Mouse (Mus musculus): ENCODE measurements at regions not wholly inside any gene's neighbourhood (a gene's known extent, or its start where the extent isn't known, plus 50 kb on each side); places are given as distances from the start of the nearest gene placed in this dataset.

GRCm38 (mm10) chr11:45240419-45240818 is 611.4 kb upstream of the Clint1 start:
- intact Hi-C loops (cut with DNase I): no loop called here

GRCm38 (mm10) chr11:45241671-45242070 is 610.2 kb upstream of the Clint1 start:
- intact Hi-C loops (cut with DNase I): no loop called here

- intact Hi-C loops (cut with DNase I): no loop called here
Observed at GRCm38 (mm10) chr11:45244796-45245195, 607.1 kb upstream of the Clint1 start.

- intact Hi-C loops (cut with DNase I): no loop called here
Observed at GRCm38 (mm10) chr11:45256019-45256418, 595.8 kb upstream of the Clint1 start.

- intact Hi-C loops (cut with DNase I): no loop called here
Observed at GRCm38 (mm10) chr11:45262198-45262597, 589.7 kb upstream of the Clint1 start.

- intact Hi-C loops (cut with DNase I): no loop called here
Observed at GRCm38 (mm10) chr11:45264001-45264400, 587.9 kb upstream of the Clint1 start.

GRCm38 (mm10) chr11:45265171-45265988 is 586.5 kb upstream of the Clint1 start:
- intact Hi-C loops (cut with DNase I): no loop called here

- intact Hi-C loops (cut with DNase I): no loop called here
Observed at GRCm38 (mm10) chr11:45265989-45266302, 585.9 kb upstream of the Clint1 start.

GRCm38 (mm10) chr11:45269215-45269614 is 582.6 kb upstream of the Clint1 start:
- intact Hi-C loops (cut with DNase I): no loop called here

- intact Hi-C loops (cut with DNase I): no loop called here
Observed at GRCm38 (mm10) chr11:45271206-45271605, 580.6 kb upstream of the Clint1 start.

GRCm38 (mm10) chr11:45274446-45275119 is 577.3 kb upstream of the Clint1 start:
- intact Hi-C loops (cut with DNase I): no loop called here

- intact Hi-C loops (cut with DNase I): no loop called here
Observed at GRCm38 (mm10) chr11:45275170-45275569, 576.7 kb upstream of the Clint1 start.

- intact Hi-C loops (cut with DNase I): no loop called here
Observed at GRCm38 (mm10) chr11:45296772-45297171, 555.1 kb upstream of the Clint1 start.

GRCm38 (mm10) chr11:45311934-45312333 is 539.9 kb upstream of the Clint1 start:
- intact Hi-C loops (cut with DNase I): no loop called here

- intact Hi-C loops (cut with DNase I): no loop called here
Observed at GRCm38 (mm10) chr11:45323766-45324165, 528.1 kb upstream of the Clint1 start.

GRCm38 (mm10) chr11:45330319-45330718 is 521.5 kb upstream of the Clint1 start:
- intact Hi-C loops (cut with DNase I): no loop called here

- intact Hi-C loops (cut with DNase I): no loop called here
Observed at GRCm38 (mm10) chr11:45333756-45334155, 518.1 kb upstream of the Clint1 start.

GRCm38 (mm10) chr11:45349331-45349730 is 502.5 kb upstream of the Clint1 start:
- intact Hi-C loops (cut with DNase I): no loop called here

GRCm38 (mm10) chr11:45365343-45365742 is 486.5 kb upstream of the Clint1 start:
- intact Hi-C loops (cut with DNase I): no loop called here

- intact Hi-C loops (cut with DNase I): no loop called here
Observed at GRCm38 (mm10) chr11:45389243-45390146, 462.4 kb upstream of the Clint1 start.

- intact Hi-C loops (cut with DNase I): no loop called here
Observed at GRCm38 (mm10) chr11:45396009-45396408, 455.8 kb upstream of the Clint1 start.

- intact Hi-C loops (cut with DNase I): no loop called here
Observed at GRCm38 (mm10) chr11:45398188-45398587, 453.7 kb upstream of the Clint1 start.
